Mouse (Mus musculus) stomach, postnatal 0 days (tissue): ENCODE results near the gene Fndc10.

Source experiments
- CTCF ChIP-seq: IDR thresholded peaks from 2 replicates; pipeline ENCODE4 v1.5.1; 2016; ENCODE audit warnings: antibody characterized with exemption, low read depth, mild to moderate bottlenecking, moderate library complexity
- EP300 ChIP-seq: optimal IDR thresholded peaks from 2 replicates; pipeline ENCODE3; 2016; ENCODE audit warnings: antibody characterized with exemption

GRCm38 (mm10) chr4:155690571-155691375, 3.4 kb upstream of the Fndc10 start:
- TF ChIP-seq EP300, result no peak
- no peak for TF ChIP-seq CTCF
